Mouse (Mus musculus) spleen, adult 2 months (tissue): ENCODE measurements around the gene Tmem156.

ENCODE experiments used
- CTCF ChIP-seq: fragments of 200-500 bp; IDR thresholded peaks from 2 replicates; pipeline ENCODE4 v1.5.1; 2011; ENCODE audit warnings: mild to moderate bottlenecking, inconsistent platforms; ENCODE audit not compliant: insufficient read depth, insufficient read length, insufficient replicate concordance; ENCODE audit errors: extremely low read depth
- POLR2A ChIP-seq: fragments of 200-500 bp; IDR thresholded peaks from 2 replicates; pipeline ENCODE4 v1.6.1; 2011; ENCODE audit warnings: low read depth, low read length, inconsistent platforms

DNA sequence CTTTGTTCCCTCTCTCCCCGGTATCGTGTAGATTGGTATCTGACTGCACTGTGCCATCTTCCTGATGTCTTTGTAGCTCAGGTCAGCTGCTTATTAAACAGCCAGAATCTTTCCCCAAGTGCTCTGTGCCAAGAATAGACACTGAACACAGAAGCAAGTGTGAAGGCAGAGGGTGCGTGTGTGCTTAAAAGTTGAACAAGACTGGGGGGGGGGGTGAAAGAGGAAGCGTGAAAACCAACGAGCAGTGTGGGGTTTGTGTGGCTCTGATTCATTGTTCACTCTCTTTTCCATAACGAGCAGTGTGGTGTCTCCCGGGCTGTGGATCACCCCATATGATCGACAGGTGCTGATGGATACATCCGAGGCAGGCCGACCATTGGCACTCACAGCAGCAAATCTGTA is 10.7 kb upstream of the Tmem156 start:
- no peak for TF ChIP-seq CTCF
- no peak for TF ChIP-seq POLR2A
